In genomic region chr19:41206811-41207344, GRCm38 (mm10) we compare ENCODE assay signal across 8 mouse cellular contexts. TPM values are rescaled to one million over a fixed set of nuclear protein-coding genes. Genes with fewer than 3 reads are reported as not detected.
DNase-seq lines count a peak whose midpoint lies in the region; ATAC-seq and TF ChIP-seq lines count a peak whose summit lies in the region.

Tll2 (minus strand) TSS chr19:41206835.

- dilution Hi-C loops in CH12.LX (cut with MboI; ENCODE audit: extremely low pct_ligation_motif_present, extremely low pct_unique_long_range_greater_than_20kb, low sequenced_read_pairs), result no loop called here

- in situ Hi-C loops in CH12.LX (cut with MboI; ENCODE audit: low pct_ligation_motif_present, low pct_unique_long_range_greater_than_20kb, low sequenced_read_pairs), result no loop called here

- H3K9ac ChIP-seq in CH12.LX (ENCODE audit: insufficient read depth, low read depth), result no peak within 1 kb of the TSS
- H3K9ac ChIP-seq in forebrain, embryonic 16.5 days (replicated peaks; ENCODE audit: low read depth, low read length), result peak within 1 kb of the TSS; percentile 53

- peaks cover 7 to 13% of the 10 kb centered on the region in 2 experiments; a peak in 2 of 4 replicates for H3K4me1 ChIP-seq in CH12.LX (ENCODE audit: control insufficient read depth in 1 of 2, insufficient read depth in 2 of 2)
- peaks cover 18% of the 10 kb centered on the region for H3K4me1 ChIP-seq in forebrain, embryonic 16.5 days (replicated peaks; ENCODE audit: control insufficient read depth, insufficient read depth, low read length)

- no peak for TF ChIP-seq RAD21 in CH12.LX (IDR thresholded peaks at IDR 0.05; ENCODE audit: low read depth, low read length)

- peak within 1 kb of the TSS in 1 of 3 experiments; percentile 35 for H3K4me3 ChIP-seq in CH12.LX (replicated peaks in 1 of 3; ENCODE audit: low read depth in 2 of 3, low read length in 2 of 3, poor library complexity in 1 of 3)
- H3K4me3 ChIP-seq in forebrain, embryonic 16.5 days (replicated peaks; ENCODE audit: low read length), result peak within 1 kb of the TSS; percentile 44
- peak within 1 kb of the TSS; percentile 32 for H3K4me3 ChIP-seq in left cerebral cortex, adult 2 months

- H3K27ac ChIP-seq in CH12.LX (ENCODE audit: insufficient read depth, low read depth), result no peak within 1 kb of the TSS
- no peak within 1 kb of the TSS for H3K27ac ChIP-seq in forebrain, embryonic 16.5 days (ENCODE audit: low read length)
- H3K27ac ChIP-seq in left cerebral cortex, adult 2 months, result no peak within 1 kb of the TSS

- intact Hi-C loops in left cerebral cortex, adult 2 months (cut with DNase I), result loop anchor here (5.0 kb wide), 1 partner anchor 120 kb away; no protein-coding TSS in a partner anchor

- no peak for TF ChIP-seq EP300 in CH12.LX (IDR thresholded peaks at IDR 0.05; ENCODE audit: low read length)

- under 1% methylated on average over 32 of the region's 32 CpGs for WGBS in forebrain, embryonic 16.5 days

- peak; percentile 16 for DNase-seq in CH12.LX (ENCODE audit: extremely low read depth)
- peak; percentile 74 for DNase-seq in adrenal gland, postnatal 25 days
- peak; percentile 21 to 32 for DNase-seq in left cerebral cortex, adult 2 months (ENCODE audit: extremely low spot score in 1 of 2, low spot score in 2 of 2)
- peak; percentile 63 to 75 for DNase-seq in lung, postnatal 4 days
- peak; percentile 17 for DNase-seq in right cerebral cortex, adult 18-20 months
- DNase-seq in layer of hippocampus, adult 18-20 months (ENCODE audit: low spot score in 2 of 2), result no peak

- H3K27me3 ChIP-seq in CH12.LX (replicated peaks), result peaks cover 3% of the 10 kb centered on the region
- H3K27me3 ChIP-seq in forebrain, embryonic 16.5 days (replicated peaks; ENCODE audit: control insufficient read depth, insufficient read depth, low read length), result peaks cover 19% of the 10 kb centered on the region

- TF ChIP-seq POLR2A in CH12.LX (IDR thresholded peaks at IDR 0.05; ENCODE audit: low read depth, low read length), result no peak

- peak within 1 kb of the TSS; percentile 53 for H3K4me2 ChIP-seq in CH12.LX (ENCODE audit: insufficient read depth, low read depth, poor library complexity, severe bottlenecking)
- peak within 1 kb of the TSS; percentile 82 for H3K4me2 ChIP-seq in forebrain, embryonic 16.5 days (ENCODE audit: low read length)

- peak; percentile 92 for ATAC-seq in forebrain, embryonic 16.5 days
- ATAC-seq in hematopoietic stem cell, adult 5-6 weeks (replicated peaks in 1 of 2; ENCODE audit: insufficient read depth in 1 of 2, low FRiP score in 2 of 2, low TSS enrichment in 1 of 2, low read depth in 1 of 2, poor library complexity in 2 of 2, severe bottlenecking in 2 of 2), result peak; percentile 86 to 87

- H3K36me3 ChIP-seq in CH12.LX (replicated peaks in 1 of 2; ENCODE audit: control insufficient read depth in 1 of 2, insufficient read depth in 1 of 2, low read length in 1 of 2), result peaks cover 7 to 26% of the 10 kb centered on the region in 2 experiments
- H3K36me3 ChIP-seq in forebrain, embryonic 16.5 days (ENCODE audit: control insufficient read depth, insufficient read depth), result no peaks in the 10 kb centered on the region

- no peak for TF ChIP-seq CTCF in CH12.LX (conservative IDR thresholded peaks at IDR 0.05 in 1 of 2, IDR thresholded peaks at IDR 0.05 in 1 of 2; ENCODE audit: low read depth in 2 of 2, low read length in 2 of 2)
- TF ChIP-seq CTCF in left cerebral cortex, adult 2 months (IDR thresholded peaks at IDR 0.05), result no peak; the same call in 1 of the 2 replicates

- no peaks in the 10 kb centered on the region for H3K79me2 ChIP-seq in CH12.LX (replicated peaks; ENCODE audit: control insufficient read depth, extremely low read depth, insufficient read depth, poor library complexity, severe bottlenecking)

- H3K9me3 ChIP-seq in CH12.LX (replicated peaks; ENCODE audit: low read length), result no peaks in the 10 kb centered on the region
- no peaks in the 10 kb centered on the region for H3K9me3 ChIP-seq in forebrain, embryonic 16.5 days (ENCODE audit: control insufficient read depth, low read length)

TF ChIP-seq in CH12.LX, 34 proteins besides CTCF, POLR2A, EP300 and RAD21:
- TF ChIP-seq POLR2AphosphoS2 (IDR thresholded peaks at IDR 0.05; ENCODE audit: low read depth, low read length), result no peak; the same call in 1 of the 2 replicates
- TF ChIP-seq NELFE (IDR thresholded peaks at IDR 0.05; ENCODE audit: low read depth, low read length), result no peak
- TF ChIP-seq PAX5 (IDR thresholded peaks at IDR 0.05; ENCODE audit: low read length), result no peak
- no peak for TF ChIP-seq MAZ (IDR thresholded peaks at IDR 0.05; ENCODE audit: low read depth, low read length)
- no peak for TF ChIP-seq BHLHE40 (IDR thresholded peaks at IDR 0.05; ENCODE audit: low read depth, low read length)
- TF ChIP-seq USF1 (IDR thresholded peaks at IDR 0.05; ENCODE audit: low read depth, low read length), result no peak
- no peak for TF ChIP-seq KAT2A (IDR thresholded peaks at IDR 0.05; ENCODE audit: insufficient replicate concordance, low read length)
- no peak for TF ChIP-seq IRF4 (IDR thresholded peaks at IDR 0.05; ENCODE audit: low read depth, low read length)
- no peak for TF ChIP-seq MXI1 (IDR thresholded peaks at IDR 0.05; ENCODE audit: low read depth, low read length)
- no peak for TF ChIP-seq ZC3H11A (IDR thresholded peaks at IDR 0.05; ENCODE audit: low read depth, low read length)
- TF ChIP-seq TCF12 (IDR thresholded peaks at IDR 0.05; ENCODE audit: low read depth, low read length), result no peak
- TF ChIP-seq ZKSCAN1 (IDR thresholded peaks at IDR 0.05; ENCODE audit: borderline replicate concordance, low read depth, low read length), result no peak
- no peak for TF ChIP-seq UBTF (IDR thresholded peaks at IDR 0.05; ENCODE audit: low read depth, low read length)
- no peak for TF ChIP-seq ZMIZ1 (IDR thresholded peaks at IDR 0.05; ENCODE audit: low read depth, low read length)
- TF ChIP-seq RCOR1 (conservative IDR thresholded peaks at IDR 0.05; ENCODE audit: low read depth, low read length), result no peak
- no peak for TF ChIP-seq CHD1 (IDR thresholded peaks at IDR 0.05; ENCODE audit: low read depth, low read length)
- TF ChIP-seq MAX (IDR thresholded peaks at IDR 0.05; ENCODE audit: low read length), result no peak
- TF ChIP-seq E2F4 (IDR thresholded peaks at IDR 0.05; ENCODE audit: insufficient replicate concordance, low read depth, low read length), result no peak
- TF ChIP-seq CHD2 (IDR thresholded peaks at IDR 0.05; ENCODE audit: low read length), result no peak
TF ChIP-seq in CH12.LX: peak in this region for 0.

RNA-seq across cellular contexts. Expression of gene Tll2, which starts in this region (rescaled TPM):
- total RNA-seq in CH12.LX (2012; rRNA removed), result not detected in 2 replicates
- not detected in 2 replicates for total RNA-seq in CH12.LX (2014; rRNA removed)
- not detected in 2 replicates for polyA plus RNA-seq in CH12.LX (2012; ENCODE audit: insufficient read length, low read depth)
- total RNA-seq in adrenal gland, postnatal 25 days (2021), result 0.15 TPM in 1 of 2 replicates, not detected in the other
- polyA plus RNA-seq in forebrain, embryonic 16.5 days (2015; fragmentation: Nextera tagmentation; extraction: Ambion mirVana), result 0.61 and 0.67 TPM in 2 replicates
- total RNA-seq in hematopoietic stem cell, adult 5-6 weeks (2017), result not detected in 2 replicates
- under 1 TPM; 0.68 to 0.84 TPM for total RNA-seq in left cerebral cortex, adult 2 months (2021)
- total RNA-seq in layer of hippocampus, adult 18-20 months (2021), result under 1 TPM; 0.51 to 0.72 TPM

Comparison
In these comparisons a context has a peak if more than half of its experiments do, and no peak if none do; other contexts are left out.
1. Peak in DNase-seq and H3K4me2 ChIP-seq in CH12.LX; RNA of the gene not detected or under 1 TPM.
2. Peak in DNase-seq in adrenal gland, postnatal 25 days; RNA of the gene not detected or under 1 TPM.
3. Peak in ATAC-seq, H3K4me3 ChIP-seq, H3K9ac ChIP-seq and H3K4me2 ChIP-seq in forebrain, embryonic 16.5 days; RNA of the gene not detected or under 1 TPM.
4. Peak in ATAC-seq in hematopoietic stem cell, adult 5-6 weeks; RNA of the gene not detected or under 1 TPM.
5. Peak in DNase-seq and H3K4me3 ChIP-seq in left cerebral cortex, adult 2 months; RNA of the gene not detected or under 1 TPM.
6. DNase-seq: peak in lung, postnatal 4 days (2 of 2) and right cerebral cortex, adult 18-20 months (single experiment); none in layer of hippocampus, adult 18-20 months (0 of 2).